Mouse (Mus musculus) cerebellum, adult 2 months (tissue): ENCODE data around the gene Arrdc2. TPM values are rescaled to one million over a fixed set of nuclear protein-coding genes. Genes with fewer than 3 reads are reported as not detected.

ENCODE experiments used
- DNase-seq, 2 experiments: peaks; one replicate each; pipeline ENCODE4 v3.0.0; 2021
- H3K27ac ChIP-seq: fragments of 200-500 bp; 2 replicates; pipeline ENCODE4 v1.5.1; 2012; ENCODE audit warnings: low read length, control low read depth, inconsistent platforms; ENCODE audit not compliant: insufficient read depth
- H3K27me3 ChIP-seq: fragments of 200-500 bp; 2 replicates; pipeline ENCODE4 v1.6.1; 2012; ENCODE audit warnings: inconsistent platforms, mild to moderate bottlenecking, low read length, moderate library complexity; ENCODE audit not compliant: control insufficient read depth, insufficient read depth
- H3K4me1 ChIP-seq: fragments of 200-500 bp; 2 replicates; pipeline ENCODE4 v1.6.1; 2011; ENCODE audit warnings: low read length; ENCODE audit not compliant: control insufficient read depth, insufficient read depth
- H3K4me3 ChIP-seq: fragments of 200-500 bp; replicated peaks from 2 replicates; pipeline ENCODE3; 2011; ENCODE audit warnings: mild to moderate bottlenecking, low read depth, low read length, control low read depth; ENCODE audit not compliant: insufficient read depth
- CTCF ChIP-seq: fragments of 200-500 bp; IDR thresholded peaks from 2 replicates; pipeline ENCODE4 v1.5.1; 2011; ENCODE audit warnings: low read depth, mild to moderate bottlenecking, control low read depth, low read length, moderate library complexity, borderline replicate concordance; ENCODE audit not compliant: insufficient read depth
- POLR2A ChIP-seq: fragments of 200-500 bp; IDR thresholded peaks from 2 replicates; pipeline ENCODE4 v1.6.1; 2011; ENCODE audit warnings: low read length, control low read depth, borderline replicate concordance; ENCODE audit not compliant: insufficient read depth
- WGBS: fragments of 180-500 bp; shearing (Covaris S2); methylation state at CpG from one replicate; pipeline ENCODE4 v1.1.7; 2018; 5-methylcytosine and 5-hydroxymethylcytosine counted together
- polyA plus RNA-seq: library from polyadenylated mRNA; depleted of rRNA; stranded (reverse); fragments of >200 nt; gene quantifications from 2 replicates; pipeline ENCODE4 v1.2.3, GENCODE M21; 2012

Arrdc2 gene
- polyA plus RNA-seq, 1 experiment = 34.0 TPM

- no peaks in the 10 kb centered on the region for H3K4me1 ChIP-seq
- H3K27me3 ChIP-seq = no peaks in the 10 kb centered on the region
- H3K4me3 ChIP-seq = no peak overlapping the region
- DNase-seq = no peak
- 86% methylated on average over 4 of the region's 4 CpGs for WGBS
- H3K27ac ChIP-seq = no peak overlapping the region
- TF ChIP-seq CTCF (no peak), POLR2A (no peak)
These were observed 11.4 kb upstream of the Arrdc2 start for GRCm38 (mm10) chr8:70850947-70851346.

GRCm38 (mm10) chr8:70850132-70850845 lies 10.8 kb upstream of the Arrdc2 start:
- TF ChIP-seq CTCF (no peak), POLR2A (no peak)
- Histone ChIP-seq H3K4me3 (no peak overlapping the region), H3K4me1 (no peaks in the 10 kb centered on the region), H3K27me3 (no peaks in the 10 kb centered on the region), H3K27ac (no peak overlapping the region)
- DNase-seq = no peak
- WGBS = 80% methylated on average over 7 of the region's 7 CpGs

- DNase-seq = no peak
- H3K27ac ChIP-seq = no peak overlapping the region
- TF ChIP-seq POLR2A (no peak), CTCF (no peak)
- H3K27me3 ChIP-seq = no peaks in the 10 kb centered on the region
- H3K4me1 ChIP-seq = no peaks in the 10 kb centered on the region
- WGBS = 68% methylated on average over 3 of the region's 3 CpGs
- H3K4me3 ChIP-seq = no peak overlapping the region
These were observed 9.9 kb upstream of the Arrdc2 start for GRCm38 (mm10) chr8:70849333-70849990.

GRCm38 (mm10) chr8:70846371-70847154 lies 7.0 kb upstream of the Arrdc2 start:
- Histone ChIP-seq H3K27ac (no peak overlapping the region), H3K4me1 (no peaks in the 10 kb centered on the region), H3K4me3 (no peak overlapping the region), H3K27me3 (no peaks in the 10 kb centered on the region)
- no peak for TF ChIP-seq CTCF
- no peak for TF ChIP-seq POLR2A
- no peak for DNase-seq
- 50% methylated on average over 15 of the region's 15 CpGs for WGBS

- no peaks in the 10 kb centered on the region for H3K4me1 ChIP-seq
- DNase-seq = no peak
- no peak overlapping the region for H3K4me3 ChIP-seq
- H3K27ac ChIP-seq = no peak overlapping the region
- no peaks in the 10 kb centered on the region for H3K27me3 ChIP-seq
- no peak for TF ChIP-seq CTCF
- 45% methylated on average over 5 of the region's 5 CpGs for WGBS
These were observed 5.6 kb upstream of the Arrdc2 start for GRCm38 (mm10) chr8:70845108-70845507.

GRCm38 (mm10) chr8:70844523-70844922 lies 5.0 kb upstream of the Arrdc2 start:
- 5% methylated on average over 6 of the region's 6 CpGs for WGBS
- Histone ChIP-seq H3K4me3 (no peak overlapping the region), H3K4me1 (no peaks in the 10 kb centered on the region), H3K27ac (no peak overlapping the region), H3K27me3 (no peaks in the 10 kb centered on the region)
- peak; percentile 88 for TF ChIP-seq CTCF
- no peak for TF ChIP-seq POLR2A
- DNase-seq = peak; percentile 80 to 87

- H3K27me3 ChIP-seq = no peaks in the 10 kb centered on the region
- 86% methylated on average over 8 of the region's 8 CpGs for WGBS
- no peak for DNase-seq
- no peaks in the 10 kb centered on the region for H3K4me1 ChIP-seq
- TF ChIP-seq POLR2A (no peak), CTCF (no peak)
- H3K27ac ChIP-seq = no peak overlapping the region
- H3K4me3 ChIP-seq = no peak overlapping the region
These were observed 4.4 kb upstream of the Arrdc2 start for GRCm38 (mm10) chr8:70843941-70844340.
